Mouse (Mus musculus) left cerebral cortex, adult 8-10 months (tissue): Measurements from ENCODE around the gene Synpo2l. TPM values are rescaled to one million over a fixed set of nuclear protein-coding genes. Genes with fewer than 3 reads are reported as not detected.
"Not testable (repeated sequence)": the region's sequence is repeated elsewhere in the genome, so short reads cannot be mapped to it uniquely, and the experiment has no call there.

ENCODE experiments used
- DNase-seq, 2 experiments: peaks; one replicate each; pipeline ENCODE4 v3.0.0; 2022; ENCODE audit warnings: low spot score in 2 of 2
- total RNA-seq, 4 experiments: library from RNA; stranded (reverse); gene quantifications; 2 replicates each; pipeline ENCODE4 v1.2.4; 2022

Gene Synpo2l
- total RNA-seq: under 1 TPM; 0.23 to 0.57 (median 0.47) TPM

DNA sequence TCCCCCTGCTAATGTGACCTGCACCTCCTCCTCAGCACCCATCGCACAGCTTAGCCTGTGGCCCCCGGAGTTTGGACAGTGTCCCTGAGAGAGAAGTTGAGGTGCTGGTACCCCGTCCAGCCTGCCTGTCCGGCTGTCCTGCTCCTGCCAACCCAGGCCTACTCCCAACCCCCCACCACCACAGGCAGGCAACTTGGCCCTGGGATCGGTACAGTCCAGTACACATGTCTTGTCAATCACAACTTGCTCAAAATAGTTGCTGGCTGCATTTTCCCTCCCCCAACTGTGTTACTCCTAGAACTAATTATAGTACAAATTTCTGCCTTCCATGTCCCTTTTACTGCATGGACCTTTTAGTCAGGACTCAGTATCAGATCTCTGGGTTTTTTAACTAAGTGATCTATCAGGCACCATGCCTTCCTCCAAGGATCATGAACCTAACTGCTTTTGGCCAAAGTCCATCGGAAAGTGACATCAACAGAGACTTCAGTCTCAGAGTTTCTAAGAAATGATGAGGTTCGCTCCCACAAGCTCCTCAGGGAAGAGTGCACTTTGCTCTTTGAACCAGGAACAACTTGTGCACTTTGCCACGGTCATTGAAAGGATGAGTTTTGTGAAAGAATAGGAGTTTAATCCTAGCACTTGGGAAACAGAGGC is at the start of gene Synpo2l:
Synpo2l (minus strand) TSS at position 201 of the 657 bp plus-strand sequence.
- DNase-seq: no peak

- DNase-seq: no peak
Measured at GRCm38 (mm10) chr14:20713832-20714231, 45.7 kb upstream of the Synpo2l start.

DNA sequence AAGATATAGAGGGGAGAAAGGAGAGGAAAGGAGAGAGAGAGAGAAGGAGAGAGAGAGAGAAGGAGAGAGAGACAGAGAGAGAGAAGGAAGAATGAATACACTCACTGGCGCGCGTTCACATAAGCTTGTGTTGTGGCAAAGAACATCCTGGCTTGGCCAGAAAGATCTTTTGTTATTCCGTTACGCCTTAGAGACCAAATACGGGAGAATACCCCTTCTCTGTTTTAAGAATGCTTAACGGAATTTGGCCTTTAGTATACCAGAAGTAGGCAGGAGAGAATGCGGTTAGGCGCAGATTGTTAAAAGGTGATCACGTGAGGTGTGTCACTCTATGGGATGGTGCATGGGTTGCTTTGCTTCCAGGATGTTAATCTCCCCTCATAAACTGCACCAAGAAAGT is 40.1 kb upstream of the Synpo2l start:
- DNase-seq: no peak

DNA sequence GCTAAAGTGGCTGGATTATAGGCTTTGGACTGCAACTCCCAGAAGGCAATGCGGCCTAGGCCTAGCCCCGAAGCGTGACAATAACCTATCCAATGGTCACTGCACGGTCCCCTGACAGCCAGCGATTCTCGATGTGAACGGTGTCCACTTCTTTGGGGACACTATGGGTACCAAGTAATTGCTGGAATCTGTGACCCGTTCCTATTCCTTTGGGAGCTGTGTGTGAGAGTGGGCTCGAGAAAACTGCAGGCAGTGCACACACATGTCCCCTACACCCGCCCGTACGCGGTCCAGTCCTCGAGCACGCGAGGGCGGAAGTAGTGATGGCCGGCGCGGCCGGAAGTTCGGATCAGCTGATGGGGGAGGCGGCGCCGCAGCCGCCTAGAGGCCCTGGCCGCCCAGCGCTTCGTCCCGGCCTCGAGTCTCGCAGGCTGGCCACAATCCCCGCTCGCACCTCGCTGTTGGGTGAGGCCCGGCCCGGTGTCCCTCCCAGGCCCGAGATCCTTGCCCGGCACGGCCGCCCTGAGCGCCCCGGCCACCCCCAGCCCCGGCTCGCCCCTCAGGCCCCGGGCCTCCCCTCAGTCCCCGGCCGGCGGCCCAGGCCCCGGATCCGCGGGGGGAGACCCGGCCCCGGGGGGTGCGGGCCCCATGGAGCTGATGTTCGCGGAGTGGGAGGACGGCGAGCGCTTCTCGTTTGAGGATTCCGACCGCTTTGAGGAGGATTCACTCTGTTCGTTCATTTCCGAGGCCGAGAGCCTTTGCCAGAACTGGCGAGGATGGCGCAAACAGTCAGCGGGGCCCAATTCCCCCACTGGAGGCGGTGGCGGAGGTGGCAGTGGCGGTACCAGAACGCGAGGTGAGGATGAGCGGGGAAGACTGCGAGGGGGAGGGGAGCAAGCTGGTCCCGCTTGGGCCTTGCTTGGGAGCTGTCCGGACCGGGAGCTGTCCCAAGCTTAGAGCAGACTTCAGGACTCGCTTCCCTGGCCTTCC is 39.3 kb upstream of the Synpo2l start, which contains the start of gene Zswim8:
Zswim8 (plus strand) TSS at position 352 of the 990 bp plus-strand sequence.
- peak; percentile 85 to 91 for DNase-seq

DNA sequence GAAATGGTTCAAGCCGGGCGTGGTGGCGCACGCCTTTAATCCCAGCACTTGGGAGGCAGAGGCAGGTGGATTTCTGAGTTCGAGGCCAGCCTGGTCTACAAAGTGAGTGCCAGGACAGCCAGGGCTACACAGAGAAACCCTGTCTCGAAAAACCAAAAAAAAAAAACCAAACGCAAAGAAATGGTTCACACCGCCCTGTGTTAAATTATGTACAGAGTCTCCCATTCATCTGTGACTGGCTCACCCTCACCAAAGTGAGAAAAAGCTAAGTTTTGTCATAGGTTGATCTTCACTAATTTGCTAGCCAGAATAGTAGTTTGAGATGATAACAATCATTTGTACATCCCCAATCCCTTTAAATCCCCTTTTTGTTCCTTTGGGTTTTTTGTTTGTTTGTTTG is 35.3 kb upstream of the Synpo2l start:
- DNase-seq: not testable (repeated sequence)

GRCm38 (mm10) chr14:20702741-20703381 is 34.7 kb upstream of the Synpo2l start, which contains the start of gene Chchd1:
Gene Chchd1, plus strand, starts transcription at chr14:20703006.
- peak; percentile 88 to 90 for DNase-seq

- DNase-seq: no peak
Measured at GRCm38 (mm10) chr14:20702096-20702740, 34.1 kb upstream of the Synpo2l start.

DNA sequence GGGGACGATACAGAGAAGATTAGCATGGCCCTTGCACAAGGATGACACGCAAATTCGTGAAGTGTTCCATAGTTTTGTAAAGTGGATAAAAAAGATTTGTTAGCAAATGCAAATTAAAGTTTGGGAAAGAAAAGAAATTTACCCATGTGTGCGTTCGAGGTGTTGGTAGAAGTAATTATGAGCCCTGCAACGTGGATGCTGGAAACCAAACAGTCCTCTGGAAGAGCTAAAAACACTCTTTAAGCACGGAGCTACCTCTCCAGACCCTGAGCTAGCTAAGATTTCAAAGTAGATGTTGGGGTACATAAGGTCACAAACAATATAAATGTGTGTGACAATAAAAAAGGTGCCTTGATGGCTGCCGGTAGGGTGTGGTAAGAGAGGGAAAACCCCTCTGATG is 33.4 kb upstream of the Synpo2l start:
- DNase-seq: no peak

DNA sequence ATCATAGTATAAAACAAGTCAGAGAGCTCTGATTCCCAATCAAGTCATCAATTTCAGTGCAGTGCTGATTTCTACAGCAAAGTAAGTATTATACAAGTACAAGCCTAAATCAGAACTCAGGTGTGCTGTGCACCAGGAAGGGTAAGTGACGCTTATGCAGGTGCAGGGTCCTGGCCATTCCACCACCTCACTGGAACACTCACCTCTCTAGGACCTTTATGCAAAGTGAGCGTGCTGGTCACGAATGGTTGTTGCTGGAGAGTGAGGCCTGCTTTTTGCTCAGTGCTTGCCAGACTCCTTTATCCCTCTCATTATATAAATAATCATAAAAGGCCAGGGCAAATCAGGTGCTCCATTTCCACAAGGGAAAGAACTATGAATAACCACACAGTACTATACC is 32.2 kb upstream of the Synpo2l start:
- DNase-seq: no peak

DNA sequence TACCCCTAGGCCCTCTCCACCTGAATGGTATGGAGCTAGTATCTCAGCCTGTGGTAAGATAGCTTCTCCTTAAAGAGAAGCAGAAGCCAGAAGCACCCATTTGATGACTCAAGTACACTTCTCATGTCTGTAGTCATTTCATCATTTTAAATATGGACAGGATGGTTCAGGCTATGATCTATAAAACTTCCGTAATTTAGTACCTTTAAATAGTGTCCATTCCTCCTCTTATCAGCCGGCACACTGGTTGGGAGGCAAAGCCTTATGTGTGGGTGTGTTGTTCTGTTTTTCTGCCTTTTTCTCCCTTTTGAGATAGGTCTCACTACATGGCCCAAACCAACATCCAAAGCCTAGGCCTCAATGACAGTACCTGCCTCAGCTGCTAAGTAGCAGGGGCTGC is 30.4 kb upstream of the Synpo2l start:
- no peak for DNase-seq

- DNase-seq: peak in 1 of 2 experiments; percentile 67
Measured at GRCm38 (mm10) chr14:20696986-20697385, 28.8 kb upstream of the Synpo2l start.

- DNase-seq: peak in 1 of 2 experiments; percentile 41
Measured at GRCm38 (mm10) chr14:20695761-20696520, 27.8 kb upstream of the Synpo2l start.

DNA sequence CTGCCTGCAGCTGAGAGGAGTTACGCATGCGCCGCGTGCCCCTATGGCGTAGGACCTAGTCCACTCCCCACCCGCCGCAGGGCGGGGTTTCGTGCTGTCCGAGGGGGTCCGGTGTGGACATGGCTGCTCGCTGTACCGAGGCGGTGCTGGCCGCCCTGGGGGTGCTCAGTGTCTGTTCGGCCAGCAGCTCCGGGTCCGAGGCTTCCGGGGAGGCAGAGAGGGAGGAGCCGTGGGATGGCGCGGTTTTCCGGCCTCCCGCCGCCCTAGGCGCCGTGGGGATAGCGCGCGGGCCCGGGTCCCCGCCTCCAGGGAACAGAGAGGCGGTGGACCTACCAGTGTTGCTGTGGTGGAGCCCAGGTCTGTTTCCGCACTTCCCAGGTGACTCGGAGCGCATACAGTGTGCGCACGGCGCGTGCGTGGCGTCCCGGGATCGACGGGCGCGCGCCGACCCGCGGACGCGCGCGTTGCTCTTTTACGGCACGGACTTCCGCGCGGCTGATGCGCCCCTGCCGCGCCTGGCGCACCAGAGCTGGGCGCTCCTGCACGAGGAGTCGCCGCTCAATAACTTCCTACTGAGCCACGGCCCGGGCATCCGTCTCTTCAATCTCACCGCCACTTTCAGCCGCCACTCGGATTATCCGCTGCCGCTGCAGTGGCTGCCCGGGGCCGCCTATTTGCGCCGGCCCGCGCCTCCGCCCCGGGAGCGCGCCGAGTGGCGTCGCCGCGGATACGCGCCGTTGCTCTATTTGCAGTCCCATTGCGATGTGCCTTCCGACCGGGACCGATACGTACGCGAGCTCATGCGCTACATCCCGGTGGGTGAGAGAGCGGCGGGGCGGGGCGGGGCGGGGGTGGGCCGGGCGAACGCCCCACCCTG is 27.0 kb upstream of the Synpo2l start, which contains the start of gene Fut11:
Fut11 (plus strand) TSS at position 85 of the 877 bp plus-strand sequence.
- peak; percentile 72 to 86 for DNase-seq

- no peak for DNase-seq
Measured at GRCm38 (mm10) chr14:20694185-20694883, 26.2 kb upstream of the Synpo2l start.

DNA sequence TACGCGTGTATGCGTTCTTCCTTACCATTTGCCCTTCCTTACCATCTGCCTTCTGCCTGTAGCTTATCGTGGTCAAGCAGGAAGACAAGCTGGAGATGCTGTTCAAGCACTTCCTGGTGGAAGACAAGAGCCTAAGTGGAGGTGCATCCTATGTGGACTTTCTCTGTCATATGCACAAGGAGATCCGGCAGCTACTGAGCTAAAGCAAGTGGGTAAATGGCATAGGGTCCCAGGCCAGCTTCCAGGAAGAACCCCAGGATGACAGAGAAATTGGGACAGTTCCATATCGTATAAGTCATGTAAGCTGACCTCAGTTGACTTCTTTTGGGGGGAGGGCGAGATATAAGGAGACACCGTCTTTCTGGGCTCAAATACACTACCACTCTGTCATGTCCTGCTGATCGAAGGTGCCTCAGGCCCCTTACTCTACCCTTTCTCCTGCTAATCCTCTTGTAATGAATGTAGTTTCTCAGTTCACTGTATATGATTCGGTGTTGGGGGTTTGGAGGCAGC is 25.5 kb upstream of the Synpo2l start:
- DNase-seq: no peak

DNA sequence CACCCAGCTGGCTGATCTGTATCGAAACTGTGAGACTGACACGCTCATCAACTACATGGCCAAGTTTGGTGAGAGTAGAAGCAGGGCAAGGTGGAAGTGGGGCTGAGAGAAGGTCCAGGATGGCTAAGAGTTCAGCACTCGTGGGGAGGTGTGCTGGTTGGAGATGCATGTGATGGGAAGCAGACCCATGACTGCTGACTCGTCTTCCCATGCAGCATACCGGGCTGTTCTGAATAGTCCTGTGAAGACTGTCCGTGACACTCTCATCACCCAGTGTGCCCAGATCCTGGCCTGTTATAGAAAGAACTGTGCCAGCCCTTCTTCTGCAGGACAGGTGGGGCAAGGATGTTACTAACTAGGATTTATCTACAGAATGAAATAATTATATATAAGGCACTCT is 23.6 kb upstream of the Synpo2l start:
- DNase-seq: no peak

DNA sequence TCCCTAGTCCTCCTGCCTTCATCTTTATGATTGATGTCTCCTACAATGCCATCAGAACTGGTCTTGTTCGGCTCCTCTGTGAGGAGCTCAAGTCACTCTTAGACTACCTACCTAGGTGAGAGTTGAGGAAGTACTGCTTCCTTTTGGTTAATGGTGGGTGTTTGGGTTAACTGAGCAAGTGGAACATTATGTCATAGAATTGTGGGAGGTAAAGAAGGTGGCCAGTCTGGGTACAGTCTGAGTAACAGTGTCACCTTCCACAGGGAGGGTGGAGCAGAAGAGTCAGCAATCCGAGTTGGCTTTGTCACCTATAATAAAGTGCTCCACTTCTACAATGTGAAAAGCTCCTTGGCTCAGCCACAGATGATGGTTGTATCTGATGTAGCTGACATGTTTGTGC is 20.9 kb upstream of the Synpo2l start:
- DNase-seq: no peak

DNA sequence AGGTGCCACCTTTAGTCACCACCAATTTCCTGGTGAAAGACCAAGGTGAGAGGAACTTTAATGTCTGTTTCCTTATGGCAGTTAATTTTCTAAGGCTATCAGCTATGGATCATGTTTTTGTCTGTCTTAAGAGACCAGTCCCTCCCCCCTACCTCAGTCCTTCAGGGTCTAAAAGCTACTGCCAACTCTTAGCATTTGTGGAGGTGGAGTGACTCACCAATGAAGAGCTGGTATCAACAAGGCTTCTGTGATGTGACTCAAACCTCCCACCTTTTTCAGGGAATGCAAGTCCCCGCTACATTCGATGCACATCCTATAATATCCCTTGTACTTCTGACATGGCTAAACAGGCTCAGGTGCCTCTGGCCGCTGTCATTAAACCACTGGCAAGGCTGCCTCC is 18.4 kb upstream of the Synpo2l start:
- DNase-seq: peak in 1 of 2 experiments; percentile 65
